Mouse (Mus musculus): ENCODE measurements around the gene Scube3.
"Not testable (repeated sequence)": the region's sequence is repeated elsewhere in the genome, so short reads cannot be mapped to it uniquely, and the experiment has no call there.

Scube3 gene

DNA sequence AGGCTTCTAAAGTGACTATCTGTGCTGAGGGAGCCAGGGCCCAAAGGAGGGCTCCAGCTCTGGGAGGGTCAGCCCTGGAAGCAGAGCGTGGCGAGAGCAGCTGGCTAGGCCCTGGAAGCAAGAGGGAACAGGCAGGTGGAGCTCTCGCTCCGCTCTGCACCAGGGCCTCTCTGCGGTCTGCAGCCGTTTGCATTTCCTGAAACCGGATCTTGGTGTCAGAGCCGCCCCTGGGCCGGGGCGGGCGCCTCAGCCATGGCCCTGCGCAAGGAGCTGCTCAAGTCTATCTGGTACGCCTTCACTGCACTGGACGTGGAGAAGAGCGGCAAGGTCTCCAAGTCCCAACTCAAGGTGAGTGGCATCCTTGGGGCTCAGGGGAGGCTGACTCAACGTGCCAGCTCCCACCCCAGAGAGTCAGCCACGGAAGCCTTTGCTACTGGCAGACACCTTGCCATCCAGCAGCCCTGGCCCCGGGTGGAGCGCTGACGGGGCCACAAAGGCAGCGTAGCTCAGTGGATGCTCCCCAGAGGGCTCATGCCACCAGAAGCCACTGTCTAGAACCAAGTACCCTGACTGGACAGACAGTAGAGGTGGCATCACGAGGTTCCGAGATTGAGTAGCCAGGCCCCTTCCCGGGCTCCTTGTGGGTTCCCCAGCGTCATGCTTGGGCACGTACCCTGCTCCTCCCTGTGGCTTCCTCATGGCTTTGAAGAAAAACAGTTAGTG, 65.8 kb downstream of the Scube3 start, which contains the start of gene Def6:
TSS of gene Def6 (plus strand) at position 188 of the 723 bp plus-strand sequence.
- in situ Hi-C loops (cut with MboI; ENCODE audit: low pct_unique_long_range_greater_than_20kb in 1 of 2, low sequenced_read_pairs in 2 of 2, unreplicated experiment in 1 of 2) = no loop called here

DNA sequence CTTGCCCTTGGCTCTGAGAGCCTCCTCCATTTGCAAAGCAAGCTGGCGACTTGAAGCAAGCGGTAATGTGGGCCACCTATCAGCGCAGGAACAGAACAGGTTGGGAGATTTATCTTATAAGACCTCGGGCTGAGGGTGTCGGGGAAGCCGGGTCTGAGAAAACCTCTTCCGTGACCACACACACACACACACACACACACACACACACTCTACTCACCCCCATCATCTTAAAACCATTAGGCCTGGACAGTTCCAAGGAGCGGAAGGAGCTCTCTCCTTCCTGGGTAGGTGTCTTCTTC, 66.3 kb downstream of the Scube3 start:
- in situ Hi-C loops (cut with MboI; ENCODE audit: low pct_unique_long_range_greater_than_20kb in 1 of 2, low sequenced_read_pairs in 2 of 2, unreplicated experiment in 1 of 2) = no loop called here

DNA sequence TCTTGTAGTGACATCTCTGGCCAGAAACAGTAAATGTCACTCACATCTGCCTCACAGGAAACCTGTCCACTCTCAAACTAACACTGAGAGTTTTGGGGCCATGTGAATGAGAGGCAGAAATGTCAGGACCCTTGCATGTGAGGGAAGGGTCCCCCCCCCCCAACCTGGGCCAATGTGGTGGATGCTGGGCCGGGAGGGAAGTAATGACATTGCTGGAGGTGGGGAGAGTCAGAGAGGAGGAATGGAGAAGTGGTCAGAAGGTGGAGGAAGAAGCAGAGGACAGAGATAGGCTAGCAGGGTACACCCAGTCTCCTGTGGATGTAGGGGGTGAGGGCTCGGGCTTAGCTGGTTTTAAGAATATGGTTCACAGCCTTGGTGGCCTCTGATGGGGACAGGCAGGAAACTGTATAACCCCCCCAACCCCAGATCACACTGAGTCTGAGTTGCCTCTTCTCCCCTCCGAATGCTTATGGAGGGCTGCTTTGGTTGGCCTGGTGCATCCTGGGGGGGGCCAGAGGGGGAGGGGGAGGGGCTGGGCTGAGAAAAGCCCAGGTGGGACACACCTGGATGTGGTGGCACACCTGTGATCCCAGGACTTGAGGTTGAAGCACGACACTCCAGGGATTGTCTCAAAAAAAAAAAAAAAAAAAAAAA, 67.6 kb downstream of the Scube3 start:
- in situ Hi-C loops (cut with MboI; ENCODE audit: low pct_unique_long_range_greater_than_20kb in 1 of 2, low sequenced_read_pairs in 2 of 2, unreplicated experiment in 1 of 2) = no loop called here

DNA sequence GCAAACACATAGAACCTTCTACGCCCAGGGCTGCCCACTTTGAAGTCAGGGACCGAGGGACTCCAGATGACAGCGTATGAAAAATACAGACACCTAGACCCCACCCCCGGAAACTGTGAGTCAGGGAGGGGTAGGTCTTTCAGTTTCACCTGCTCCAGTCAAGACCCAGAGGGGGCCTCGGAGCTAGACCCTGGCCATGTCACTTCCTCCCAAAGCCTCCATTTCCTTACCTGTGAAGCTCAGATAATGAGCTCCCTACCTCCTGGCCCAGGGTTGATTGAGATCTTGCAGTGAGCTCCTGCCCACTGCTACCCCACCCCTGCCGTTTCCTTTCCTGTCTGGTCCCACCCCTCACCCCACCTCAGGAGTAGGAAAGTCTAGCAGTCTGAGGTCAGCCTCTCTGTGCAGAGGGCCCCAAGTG, 70.0 kb downstream of the Scube3 start:
- in situ Hi-C loops (cut with MboI; ENCODE audit: low pct_unique_long_range_greater_than_20kb in 1 of 2, low sequenced_read_pairs in 2 of 2, unreplicated experiment in 1 of 2) = no loop called here

DNA sequence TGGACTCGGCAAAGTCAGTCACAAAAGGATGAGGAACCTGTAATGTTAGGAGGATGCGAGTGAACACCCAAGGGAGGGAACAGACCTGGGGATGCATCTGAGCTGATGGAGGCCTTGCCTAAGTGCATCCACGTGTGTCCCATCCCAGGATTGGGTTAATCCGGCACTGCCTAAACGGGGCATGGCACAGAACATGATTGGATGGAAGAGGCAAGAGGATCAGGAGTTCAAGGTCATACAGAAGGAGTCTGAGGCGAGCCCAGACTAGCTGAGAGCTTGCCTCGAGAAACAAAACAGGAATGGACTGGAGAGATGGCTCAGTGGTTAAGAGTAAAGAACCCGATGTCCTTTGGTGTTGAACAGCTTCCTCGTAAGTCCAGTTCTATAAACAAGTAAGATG, 70.5 kb downstream of the Scube3 start:
- in situ Hi-C loops (cut with MboI; ENCODE audit: low pct_unique_long_range_greater_than_20kb in 1 of 2, low sequenced_read_pairs in 2 of 2, unreplicated experiment in 1 of 2) = no loop called here

DNA sequence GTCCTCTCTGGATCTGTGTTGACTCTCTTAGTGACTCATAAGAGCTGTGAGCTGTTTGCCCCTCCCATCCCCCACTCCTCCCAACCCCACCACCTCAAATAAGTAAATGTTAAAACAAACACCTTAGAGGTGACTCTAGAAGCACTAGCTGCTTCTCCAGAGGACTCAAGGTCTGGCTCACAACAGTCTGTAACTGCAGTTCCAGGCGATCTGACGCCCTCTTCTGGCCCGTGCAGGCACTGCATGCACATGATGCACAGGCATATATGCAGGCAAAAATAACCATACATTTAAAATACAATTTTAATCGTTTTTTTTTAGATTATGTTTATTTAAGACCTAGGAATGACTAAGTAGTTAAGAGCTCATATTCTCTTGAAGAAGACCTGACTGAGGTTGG, 71.3 kb downstream of the Scube3 start:
- in situ Hi-C loops (cut with MboI; ENCODE audit: low pct_unique_long_range_greater_than_20kb in 1 of 2, low sequenced_read_pairs in 2 of 2, unreplicated experiment in 1 of 2) = no loop called here

DNA sequence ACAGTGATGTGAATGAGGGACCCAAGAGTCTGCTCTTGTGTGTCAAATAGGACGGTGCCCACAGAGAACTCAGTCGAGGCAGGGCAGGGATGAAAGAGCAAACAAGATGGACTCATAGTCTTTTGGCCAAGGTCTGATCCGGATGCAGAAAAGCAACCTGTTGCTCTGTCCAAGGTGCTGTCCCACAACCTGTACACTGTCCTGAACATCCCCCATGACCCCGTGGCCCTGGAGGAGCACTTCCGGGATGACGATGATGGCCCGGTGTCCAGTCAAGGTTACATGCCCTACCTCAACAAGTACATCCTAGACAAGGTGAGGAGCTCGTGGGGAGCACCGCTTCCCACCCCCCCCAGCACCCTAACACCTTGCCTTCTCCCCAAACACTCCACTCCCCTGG, 74.8 kb downstream of the Scube3 start:
- in situ Hi-C loops (cut with MboI; ENCODE audit: low pct_unique_long_range_greater_than_20kb in 1 of 2, low sequenced_read_pairs in 2 of 2, unreplicated experiment in 1 of 2) = no loop called here

DNA sequence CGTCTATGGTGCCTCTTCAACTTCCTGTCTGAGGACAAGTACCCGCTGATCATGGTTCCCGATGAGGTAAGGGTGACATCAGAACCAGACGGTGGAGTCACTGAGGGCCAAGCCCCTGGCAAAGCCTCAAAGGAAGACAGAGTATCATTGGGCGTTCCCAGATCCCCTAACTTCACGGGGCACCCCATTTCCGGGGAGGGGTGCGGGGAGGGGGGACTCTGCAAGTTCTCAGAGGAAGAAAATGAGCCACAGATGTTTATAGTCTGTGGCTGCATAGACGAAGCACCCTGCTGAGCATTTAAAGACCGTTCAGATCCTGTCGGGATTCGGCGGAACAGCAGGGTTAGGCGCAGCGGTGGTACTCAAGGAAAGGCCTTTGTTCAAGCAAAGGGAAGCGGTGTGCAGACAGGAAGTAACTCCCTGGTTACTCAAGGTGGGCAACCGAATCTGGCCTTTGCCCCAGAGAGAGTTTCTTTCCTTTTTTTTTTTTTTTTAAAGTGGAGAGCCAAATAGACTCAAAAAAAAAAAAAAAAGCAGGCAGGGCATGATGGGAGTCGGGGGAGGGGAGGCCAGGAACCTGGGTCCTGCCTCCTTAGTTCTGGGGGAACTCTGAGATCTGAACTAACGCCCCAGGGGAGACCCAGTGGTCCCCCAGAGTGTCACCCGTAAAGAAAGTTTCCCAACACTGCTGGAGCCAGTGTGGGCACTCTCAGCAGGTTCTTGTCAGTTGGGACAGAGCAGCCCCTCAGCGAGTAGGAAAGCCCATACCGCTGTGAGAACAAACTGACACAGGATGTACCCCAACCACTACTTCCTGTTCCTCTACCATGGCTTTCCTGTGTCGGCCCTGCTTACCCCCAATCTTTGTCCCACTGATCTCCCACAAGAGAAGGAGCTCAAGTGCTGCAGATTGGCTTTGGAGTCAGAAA, 76.0 kb downstream of the Scube3 start:
- in situ Hi-C loops (cut with MboI; ENCODE audit: low pct_unique_long_range_greater_than_20kb in 1 of 2, low sequenced_read_pairs in 2 of 2, unreplicated experiment in 1 of 2) = no loop called here

DNA sequence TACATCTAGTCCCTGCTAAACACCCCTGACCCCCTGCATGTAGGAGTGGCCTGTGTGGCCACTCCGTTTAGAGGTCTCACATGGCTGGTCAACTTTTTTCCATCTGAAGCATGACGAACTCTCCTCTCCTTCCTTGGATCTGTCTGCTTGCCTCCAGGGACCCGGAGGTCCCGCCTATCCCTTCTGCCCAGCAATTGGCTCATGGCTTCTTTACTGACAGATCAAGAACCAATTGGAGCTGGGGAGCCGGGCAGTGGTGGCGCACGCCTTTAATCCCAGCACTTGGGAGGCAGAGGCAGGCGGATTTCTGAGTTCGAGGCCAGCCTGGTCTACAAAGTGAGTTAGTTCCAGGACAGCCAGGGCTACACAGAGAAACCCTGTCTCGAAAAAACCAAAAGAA, 80.5 kb downstream of the Scube3 start:
- in situ Hi-C loops (cut with MboI; ENCODE audit: low pct_unique_long_range_greater_than_20kb in 1 of 2, low sequenced_read_pairs in 2 of 2, unreplicated experiment in 1 of 2) = not testable (repeated sequence)

DNA sequence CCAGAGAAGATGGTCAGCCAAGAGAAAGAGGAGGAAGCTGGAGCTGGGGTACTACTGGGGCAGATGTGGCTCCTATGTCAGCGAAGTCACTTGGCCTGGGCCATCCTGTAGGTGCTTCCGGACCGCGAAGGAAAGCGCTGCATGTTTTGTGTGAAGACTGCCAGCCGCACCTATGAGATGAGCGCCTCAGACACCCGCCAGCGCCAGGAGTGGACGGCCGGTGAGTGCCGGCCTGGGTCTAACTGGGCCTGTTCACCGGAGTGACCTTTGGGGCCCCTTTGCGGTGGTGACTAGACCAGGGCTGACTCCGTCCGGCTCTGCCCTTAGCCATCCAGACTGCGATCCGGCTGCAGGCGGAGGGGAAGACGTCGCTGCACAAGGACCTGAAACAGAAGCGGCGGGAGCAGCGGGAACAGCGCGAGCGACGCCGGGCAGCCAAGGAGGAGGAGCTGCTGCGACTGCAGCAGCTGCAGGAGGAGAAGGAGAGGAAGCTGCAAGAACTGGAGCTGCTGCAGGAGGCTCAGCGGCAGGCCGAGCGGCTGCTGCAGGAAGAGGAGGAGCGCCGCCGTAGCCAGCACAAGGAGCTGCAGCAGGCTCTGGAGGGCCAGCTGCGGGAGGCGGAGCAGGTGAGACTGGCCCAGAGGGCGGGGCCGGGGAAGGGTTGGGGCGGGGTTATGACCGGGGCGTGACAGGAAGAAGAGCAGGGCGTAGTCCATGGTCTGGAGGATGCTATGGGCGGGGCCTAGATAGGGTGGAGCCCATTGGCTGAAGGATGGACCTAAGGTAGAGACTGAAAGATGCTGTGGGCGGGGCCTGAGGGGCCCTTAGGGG, 81.8 kb downstream of the Scube3 start:
- in situ Hi-C loops (cut with MboI; ENCODE audit: low pct_unique_long_range_greater_than_20kb in 1 of 2, low sequenced_read_pairs in 2 of 2, unreplicated experiment in 1 of 2) = no loop called here
